Mouse (Mus musculus) hindbrain, embryonic 14.5 days (tissue): ENCODE results near the gene Bloc1s1. TPM values are rescaled to one million over a fixed set of nuclear protein-coding genes. Genes with fewer than 3 reads are reported as not detected.
A peak's percentile ranks its signal among the peaks of the same experiment; 100 is the strongest.

Source experiments
- ATAC-seq: fragments of 200-750 bp; cut with Nextera tagmentation; 2 replicates; pipeline ENCODE4 v1.8.0; 2017; ENCODE audit warnings: moderate number of reproducible peaks, mild to moderate bottlenecking, moderate TSS enrichment, moderate library complexity; ENCODE audit not compliant: low FRiP score
- DNase-seq: peaks from one replicate; pipeline ENCODE4 v3.0.0-alpha.2; 2015; ENCODE audit warnings: low spot score
- H3K27ac ChIP-seq: fragments of 300-500 bp; sonication (generic); 2 replicates; pipeline ENCODE4 v1.5.1; 2014; ENCODE audit warnings: mild to moderate bottlenecking, moderate library complexity
- H3K27me3 ChIP-seq: fragments of 300-500 bp; sonication (generic); 2 replicates; pipeline ENCODE4 v1.6.1; 2014; ENCODE audit warnings: mild to moderate bottlenecking, low read length, mixed read lengths; ENCODE audit not compliant: control insufficient read depth, insufficient read depth
- H3K36me3 ChIP-seq: fragments of 300-500 bp; sonication (generic); replicated peaks from 2 replicates; pipeline ENCODE4 v1.6.1; 2014; ENCODE audit not compliant: control insufficient read depth, insufficient read depth
- H3K4me1 ChIP-seq: fragments of 300-500 bp; sonication (generic); replicated peaks from 2 replicates; pipeline ENCODE4 v1.6.1; 2014; ENCODE audit warnings: antibody characterized with exemption, low read length, mixed read lengths; ENCODE audit not compliant: control insufficient read depth, insufficient read depth
- H3K4me2 ChIP-seq: fragments of 300-500 bp; sonication (generic); replicated peaks from 2 replicates; pipeline ENCODE4 v1.6.1; 2014; ENCODE audit warnings: mild to moderate bottlenecking, moderate library complexity
- H3K4me3 ChIP-seq: fragments of 300-500 bp; sonication (generic); replicated peaks from 2 replicates; pipeline ENCODE4 v1.5.1; 2014; ENCODE audit warnings: mild to moderate bottlenecking, low read length
- H3K9ac ChIP-seq: fragments of 300-500 bp; sonication (generic); 2 replicates; pipeline ENCODE4 v1.6.1; 2014
- H3K9me3 ChIP-seq: fragments of 300-500 bp; sonication (generic); 2 replicates; pipeline ENCODE4 v1.6.1; 2016; ENCODE audit warnings: low read length; ENCODE audit not compliant: control insufficient read depth
- WGBS: fragments of 180-500 bp; shearing (Covaris S2); extraction: QIAGEN DNeasy Blood & Tissue Kit; methylation state at CpG from one replicate; pipeline ENCODE4 v1.1.7; 2014; 5-methylcytosine and 5-hydroxymethylcytosine counted together
- polyA plus RNA-seq: library from polyadenylated mRNA; unstranded; fragments of >200 nt; fragmentation: Nextera tagmentation; extraction: Ambion mirVana; gene quantifications from 2 replicates; pipeline ENCODE4 v1.2.1, GENCODE M21; 2014

Bloc1s1 gene
- polyA plus RNA-seq, 1 experiment from 2014 or later = 269 TPM

DNA sequence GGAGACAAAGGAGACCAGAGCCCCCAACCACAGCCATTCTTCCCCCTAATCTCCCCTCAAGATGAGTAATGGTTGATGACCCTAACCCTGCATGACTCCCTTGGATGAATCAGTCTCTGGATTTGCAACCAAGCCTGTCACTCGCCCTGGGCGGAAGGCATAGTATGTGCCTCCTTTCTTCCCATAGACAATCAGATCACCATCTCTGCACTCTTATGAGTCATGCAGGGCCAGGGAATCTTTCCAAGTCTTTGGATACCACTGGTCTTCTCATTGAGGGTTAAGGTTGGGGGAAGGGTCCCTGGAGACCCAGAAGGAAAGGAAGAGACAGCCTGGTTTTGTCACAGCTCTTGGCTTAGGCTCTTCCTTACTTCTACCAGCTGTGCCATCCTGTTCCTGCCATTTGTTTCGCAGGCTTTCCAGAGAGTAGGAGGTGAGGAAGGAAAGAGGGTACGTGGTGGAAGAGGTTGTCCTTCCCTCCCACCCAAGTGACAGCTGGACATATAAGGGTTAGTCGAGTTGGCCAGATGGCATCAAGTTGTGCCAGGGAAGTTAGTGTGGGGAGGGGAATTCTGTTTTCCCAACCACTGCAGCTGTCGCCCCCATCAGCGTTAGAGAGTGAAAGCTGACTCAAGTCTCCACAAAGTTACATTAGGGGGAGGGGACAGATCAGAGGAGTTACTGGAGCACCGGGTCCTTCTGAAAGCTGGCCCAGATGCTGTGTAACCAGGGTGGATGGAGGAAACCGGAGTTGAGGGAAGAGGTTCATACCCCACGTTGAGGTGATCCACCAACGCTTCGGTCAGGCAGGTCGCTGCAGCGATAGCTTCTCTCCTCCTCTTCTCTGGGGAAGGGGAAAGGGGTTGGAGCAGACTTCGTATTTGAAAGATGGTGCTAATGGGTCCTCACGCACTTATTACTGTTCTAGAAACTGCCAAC, 1.7 kb downstream of the Bloc1s1 start:
- 71% methylated on average over 16 of the region's 16 CpGs for WGBS
- Histone ChIP-seq H3K4me1 (peaks cover 33% of the 10 kb centered on the region), H3K36me3 (peaks cover 5% of the 10 kb centered on the region; the same call in 1 of the 2 replicates), H3K4me3 (peak overlapping the region; percentile 51), H3K9ac (peak overlapping the region; percentile 66), H3K27me3 (no peaks in the 10 kb centered on the region), H3K9me3 (no peaks in the 10 kb centered on the region), H3K27ac (0 out of 2 replicates have a peak overlapping the region, but pooled peaks have one; percentile 7), H3K4me2 (peak overlapping the region; percentile 62)
- ATAC-seq (no peak), DNase-seq (no peak)

DNA sequence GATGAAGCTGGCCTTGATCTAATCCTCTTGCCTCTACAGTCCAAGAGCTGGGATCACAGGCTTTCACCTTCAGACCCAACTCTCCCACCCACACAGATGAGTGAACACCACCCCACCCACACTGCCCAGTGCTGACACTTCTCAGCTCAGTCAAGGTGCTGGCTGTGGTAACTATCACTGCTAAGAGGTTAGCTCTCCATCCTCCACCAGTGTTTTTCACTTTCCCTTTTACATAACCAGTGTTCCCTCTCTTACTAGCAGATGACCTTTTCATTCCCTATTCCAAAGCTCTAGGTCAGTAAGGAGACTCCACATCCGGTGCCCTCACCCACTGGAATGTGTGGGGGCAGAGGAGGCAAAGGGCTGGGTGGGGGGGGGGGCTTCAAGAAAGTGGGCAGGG, 2.6 kb downstream of the Bloc1s1 start:
- Histone ChIP-seq H3K27ac (0 out of 2 replicates have a peak overlapping the region, but pooled peaks have one; percentile 7), H3K4me3 (no peak overlapping the region), H3K4me1 (peaks cover 33% of the 10 kb centered on the region), H3K9ac (no peak overlapping the region), H3K9me3 (no peaks in the 10 kb centered on the region), H3K27me3 (no peaks in the 10 kb centered on the region), H3K36me3 (peaks cover 13% of the 10 kb centered on the region; the same call in 1 of the 2 replicates), H3K4me2 (peak overlapping the region; percentile 62; the same call in 1 of the 2 replicates)
- 53% methylated on average over 1 of the region's 1 CpGs for WGBS
- no peak for DNase-seq
- ATAC-seq = no peak

DNA sequence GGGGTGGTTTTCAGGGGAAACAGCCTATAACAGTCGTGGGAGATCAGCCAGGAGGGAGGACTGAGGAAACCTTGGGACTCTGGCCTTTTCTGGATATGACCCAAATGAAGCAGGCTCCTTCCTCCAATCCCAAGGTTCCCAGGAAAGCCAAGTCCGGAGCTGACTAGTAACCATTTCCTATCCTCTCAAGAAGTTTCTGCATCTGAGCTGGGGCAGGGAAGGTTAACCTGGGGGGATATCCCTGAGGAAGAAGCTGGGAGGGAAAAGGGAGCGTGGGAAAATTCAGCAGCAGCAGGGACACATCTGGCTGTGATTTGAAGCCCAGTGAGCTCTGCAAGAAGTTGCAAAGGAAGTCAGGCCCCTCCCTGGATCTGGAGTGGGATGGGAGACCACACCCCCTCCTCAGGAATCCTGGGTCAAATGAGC, 3.1 kb downstream of the Bloc1s1 start:
- DNase-seq = no peak
- Histone ChIP-seq H3K27me3 (no peaks in the 10 kb centered on the region), H3K27ac (0 out of 2 replicates have a peak overlapping the region, but pooled peaks have one; percentile 7), H3K36me3 (peaks cover 15% of the 10 kb centered on the region; the same call in 1 of the 2 replicates), H3K4me3 (no peak overlapping the region), H3K4me1 (peaks cover 33% of the 10 kb centered on the region), H3K9ac (no peak overlapping the region), H3K4me2 (no peak overlapping the region), H3K9me3 (no peaks in the 10 kb centered on the region)
- 80% methylated on average over 3 of the region's 3 CpGs for WGBS
- no peak for ATAC-seq

DNA sequence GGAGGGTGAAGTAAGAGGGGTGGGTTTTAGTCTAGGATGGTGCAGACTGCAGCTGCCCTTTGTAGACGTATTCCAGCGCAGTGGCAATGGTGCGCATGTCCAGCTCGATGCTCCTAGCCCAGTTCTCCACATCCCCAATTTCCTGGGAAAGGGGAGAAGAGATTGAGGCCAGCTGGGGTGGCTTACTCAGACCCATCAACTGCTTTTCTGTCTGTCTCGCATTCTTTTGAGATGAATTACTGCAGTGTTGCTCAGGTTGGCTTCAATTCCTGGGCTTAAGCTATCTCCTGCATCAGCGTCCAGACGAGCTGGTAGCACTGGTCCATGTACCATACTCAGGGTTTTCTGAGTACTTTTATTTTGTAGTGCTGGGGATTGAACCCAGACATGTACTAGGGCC, 3.9 kb downstream of the Bloc1s1 start:
- no peak for DNase-seq
- Histone ChIP-seq H3K4me2 (no peak overlapping the region), H3K4me1 (peaks cover 33% of the 10 kb centered on the region), H3K4me3 (no peak overlapping the region), H3K27me3 (no peaks in the 10 kb centered on the region), H3K9me3 (no peaks in the 10 kb centered on the region), H3K9ac (no peak overlapping the region), H3K27ac (peak overlapping the region; percentile 69), H3K36me3 (peaks cover 15% of the 10 kb centered on the region; the same call in 1 of the 2 replicates)
- 83% methylated on average over 7 of the region's 7 CpGs for WGBS
- ATAC-seq = no peak

DNA sequence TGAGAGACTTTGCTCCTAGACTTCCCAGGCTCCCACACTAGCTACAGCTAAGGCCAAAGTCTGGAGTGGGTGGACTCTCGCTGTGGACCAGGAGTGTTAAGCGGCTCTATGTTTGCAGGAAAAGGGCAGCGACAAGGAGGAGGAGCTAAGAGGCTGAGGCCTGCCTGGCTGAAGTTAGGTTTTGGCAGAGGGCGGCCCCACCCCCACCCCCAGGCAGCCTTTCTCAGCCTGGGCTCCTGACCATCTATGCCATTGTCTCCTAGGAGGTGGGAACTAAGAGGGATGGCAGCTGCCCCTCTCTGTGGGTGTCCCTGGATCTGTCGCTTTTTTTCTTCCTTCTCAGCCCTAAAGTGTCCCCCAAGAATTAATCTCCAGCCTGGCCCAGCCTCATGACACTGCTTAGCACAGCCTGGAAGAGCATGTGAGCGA, 4.6 kb downstream of the Bloc1s1 start:
- WGBS = 16% methylated on average over 6 of the region's 6 CpGs
- DNase-seq = no peak

DNA sequence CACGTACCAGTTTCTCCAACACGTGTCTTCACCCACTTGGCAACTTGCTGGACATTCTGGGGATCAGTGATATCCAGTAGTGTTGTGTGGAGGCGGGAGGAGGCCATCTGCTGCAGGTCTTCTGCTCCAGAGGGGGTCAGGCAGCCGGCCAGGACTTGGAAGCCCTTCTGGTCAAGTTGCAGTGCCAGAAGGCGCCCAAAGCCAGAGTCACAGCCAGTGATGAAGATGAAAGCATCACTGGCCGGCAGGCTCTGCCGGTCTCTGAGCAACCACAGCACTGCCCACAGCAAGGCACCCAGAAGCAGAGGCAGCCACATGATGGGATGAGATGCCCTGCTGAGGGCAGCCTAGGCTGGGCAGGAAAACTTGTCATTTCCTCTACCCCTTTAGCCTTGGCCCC, 5.6 kb downstream of the Bloc1s1 start:
- H3K27me3 ChIP-seq = no peaks in the 10 kb centered on the region
- H3K36me3 ChIP-seq = peaks cover 20% of the 10 kb centered on the region; the same call in 1 of the 2 replicates
- no peaks in the 10 kb centered on the region for H3K9me3 ChIP-seq
- no peak for ATAC-seq
- H3K27ac ChIP-seq = peak overlapping the region; percentile 69
- H3K4me1 ChIP-seq = peaks cover 27% of the 10 kb centered on the region
- H3K9ac ChIP-seq = no peak overlapping the region
- DNase-seq = no peak
- no peak overlapping the region for H3K4me2 ChIP-seq
- H3K4me3 ChIP-seq = no peak overlapping the region
- 61% methylated on average over 7 of the region's 7 CpGs for WGBS

More for the DNA sequence above, 4.6 kb downstream of the Bloc1s1 start:
- peaks cover 20% of the 10 kb centered on the region; the same call in 1 of the 2 replicates for H3K36me3 ChIP-seq
- peak; percentile 12; the same call in 1 of the 2 replicates for ATAC-seq
- H3K9ac ChIP-seq = no peak overlapping the region; the same call in 1 of the 2 replicates
- H3K4me3 ChIP-seq = no peak overlapping the region
- H3K27ac ChIP-seq = peak overlapping the region; percentile 69
- peaks cover 33% of the 10 kb centered on the region for H3K4me1 ChIP-seq
- no peaks in the 10 kb centered on the region for H3K27me3 ChIP-seq
- H3K9me3 ChIP-seq = no peaks in the 10 kb centered on the region
- H3K4me2 ChIP-seq = peak overlapping the region; percentile 23; the same call in 1 of the 2 replicates

DNA sequence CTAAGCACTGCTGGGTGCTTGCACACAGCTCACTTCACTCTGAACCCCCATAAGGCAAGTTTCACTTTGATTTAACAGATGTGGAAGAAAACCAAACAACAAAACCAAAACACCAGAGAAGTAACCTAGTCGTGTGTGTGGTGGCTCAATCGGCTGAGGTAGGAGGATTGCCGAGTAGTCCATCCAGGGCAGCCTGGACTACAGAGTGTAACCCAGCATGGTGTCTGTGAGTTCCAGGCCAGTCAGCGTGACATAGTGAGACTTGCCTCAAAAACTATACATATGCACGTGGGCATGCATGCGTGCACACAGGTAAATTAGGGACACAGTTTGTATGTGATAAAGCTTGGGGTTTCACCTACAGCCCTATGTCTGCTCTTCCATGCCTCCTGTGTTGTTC, 6.4 kb downstream of the Bloc1s1 start:
- Histone ChIP-seq H3K4me1 (peaks cover 24% of the 10 kb centered on the region), H3K4me3 (no peak overlapping the region), H3K9me3 (no peaks in the 10 kb centered on the region), H3K36me3 (peaks cover 20% of the 10 kb centered on the region; the same call in 1 of the 2 replicates), H3K27me3 (no peaks in the 10 kb centered on the region), H3K27ac (no peak overlapping the region), H3K9ac (no peak overlapping the region), H3K4me2 (no peak overlapping the region)
- WGBS = 89% methylated on average over 6 of the region's 6 CpGs
- DNase-seq (no peak), ATAC-seq (no peak)

DNA sequence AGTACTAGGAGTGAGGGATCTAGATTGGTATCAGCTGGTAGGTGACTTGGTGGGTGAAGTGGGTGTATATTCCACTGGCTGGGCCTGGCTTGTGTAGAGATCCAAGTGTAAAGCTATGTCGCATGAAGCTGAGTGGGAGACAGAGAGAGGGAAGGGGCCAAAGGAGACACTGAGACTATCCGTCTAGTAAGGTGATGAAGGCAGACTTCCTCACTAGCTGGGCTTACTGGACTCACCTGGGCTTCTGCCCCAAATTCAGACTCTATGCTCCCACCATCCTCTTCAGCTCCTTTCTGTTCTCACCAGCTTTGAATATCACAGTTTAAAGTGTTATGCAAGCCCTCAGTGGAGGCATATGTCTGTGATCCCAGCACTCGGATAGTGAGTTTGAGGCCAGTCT, 7.2 kb downstream of the Bloc1s1 start:
- ATAC-seq (no peak), DNase-seq (no peak)
- 94% methylated on average over 3 of the region's 3 CpGs for WGBS
- no peak overlapping the region for H3K4me2 ChIP-seq
- H3K4me1 ChIP-seq = 0 out of 2 replicates have a peak, but pooled peaks cover 17% of the 10 kb centered on the region
- no peaks in the 10 kb centered on the region for H3K27me3 ChIP-seq
- H3K9me3 ChIP-seq = no peaks in the 10 kb centered on the region
- no peak overlapping the region for H3K4me3 ChIP-seq
- no peak overlapping the region for H3K27ac ChIP-seq
- peaks cover 20% of the 10 kb centered on the region; the same call in 1 of the 2 replicates for H3K36me3 ChIP-seq
- H3K9ac ChIP-seq = no peak overlapping the region

DNA sequence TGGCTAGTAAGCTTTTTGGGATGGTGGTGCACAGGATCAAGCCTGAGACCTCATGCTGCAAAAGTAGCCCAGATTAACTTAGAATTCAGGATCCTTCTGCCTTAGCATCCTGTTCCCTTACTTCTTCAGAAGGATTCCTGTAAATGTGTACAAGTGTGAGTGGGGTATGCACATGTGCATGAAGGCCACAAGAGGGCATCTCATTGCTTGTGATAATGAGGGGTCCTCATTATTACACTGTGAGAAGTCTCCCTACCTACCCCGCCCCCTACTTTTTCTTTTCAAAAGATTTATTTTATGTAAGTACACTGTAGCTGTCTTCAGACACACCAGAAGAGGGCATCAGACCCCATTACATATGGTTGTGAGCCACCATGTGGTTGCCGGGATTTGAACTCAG, 8.3 kb downstream of the Bloc1s1 start:
- H3K9ac ChIP-seq = no peak overlapping the region
- 0 out of 2 replicates have a peak, but pooled peaks cover 13% of the 10 kb centered on the region for H3K4me1 ChIP-seq
- H3K4me2 ChIP-seq = no peak overlapping the region
- 85% methylated on average over 2 of the region's 2 CpGs for WGBS
- no peak overlapping the region for H3K4me3 ChIP-seq
- H3K27me3 ChIP-seq = no peaks in the 10 kb centered on the region
- DNase-seq = no peak
- no peak overlapping the region for H3K27ac ChIP-seq
- peaks cover 20% of the 10 kb centered on the region; the same call in 1 of the 2 replicates for H3K36me3 ChIP-seq
- ATAC-seq = no peak
- no peaks in the 10 kb centered on the region for H3K9me3 ChIP-seq
